Mouse (Mus musculus): ENCODE measurements at regions not wholly inside any gene's neighbourhood (a gene's known extent, or its start where the extent isn't known, plus 50 kb on each side); places are given as distances from the start of the nearest gene placed in this dataset.

DNA sequence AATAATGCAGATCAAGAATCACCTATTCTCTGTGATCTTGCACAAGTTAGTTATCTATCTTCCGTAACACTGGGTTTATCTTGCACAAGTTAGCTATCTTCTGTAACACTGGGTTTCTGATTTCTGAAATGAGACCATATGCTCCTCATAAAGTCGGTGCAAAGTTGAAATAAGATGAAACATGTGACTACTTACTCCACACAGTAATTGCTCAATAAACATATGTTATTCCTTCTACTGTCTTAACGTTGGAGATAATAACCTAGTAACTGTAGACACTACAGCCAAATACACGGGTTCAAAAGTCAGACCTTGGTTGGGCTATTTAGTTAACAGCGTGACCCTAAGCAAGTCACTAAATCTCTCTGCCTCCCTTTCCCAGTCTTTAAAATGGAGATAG, 65.8 kb upstream of the Atp11b start:
- DNase-seq (ENCODE audit: low spot score) = no peak

DNA sequence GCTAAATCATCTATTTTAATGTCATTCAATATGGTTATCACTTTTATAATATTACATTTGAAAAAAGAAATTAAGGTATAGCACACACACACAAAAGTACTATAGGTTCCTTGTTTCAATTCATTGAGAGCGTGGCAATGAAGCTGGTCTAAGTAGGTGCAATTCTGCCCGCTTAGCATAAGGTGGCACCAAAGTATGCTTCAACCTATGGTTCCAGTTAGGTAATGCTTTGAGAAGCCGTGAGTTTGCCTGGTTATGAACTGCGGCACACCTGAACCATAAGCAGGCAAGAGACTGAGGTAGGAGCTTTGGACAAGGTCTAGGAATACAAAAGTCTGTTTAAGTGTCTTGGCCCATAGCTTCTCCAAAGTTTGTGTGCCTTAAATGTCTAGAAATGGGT, 65.1 kb upstream of the Atp11b start:
- DNase-seq (ENCODE audit: low spot score) = peak; percentile 68

GRCm38 (mm10) chr3:35693039-35693438, 60.9 kb upstream of the Atp11b start:
- DNase-seq (ENCODE audit: low spot score) = peak; percentile 71

DNA sequence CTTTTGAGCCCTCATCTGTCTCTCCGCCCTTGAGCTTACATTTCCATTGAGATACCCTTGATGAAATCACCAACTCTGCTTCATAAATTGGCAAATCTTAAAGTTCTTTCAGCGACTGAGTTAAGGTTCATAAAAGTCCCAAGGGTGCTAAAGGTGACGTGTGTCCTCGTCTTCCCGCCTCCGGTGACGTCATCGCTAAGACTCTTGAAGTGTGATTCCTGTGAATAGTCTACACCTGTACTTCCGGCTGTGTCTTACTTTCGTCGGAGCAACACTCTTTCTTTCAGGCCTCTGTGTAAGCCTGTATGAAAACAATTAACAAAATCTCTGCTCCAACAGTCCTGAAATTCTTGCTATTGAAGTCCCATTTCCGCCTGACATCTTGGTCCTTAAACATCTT, 60.4 kb upstream of the Atp11b start:
- no peak for DNase-seq (ENCODE audit: low spot score)

DNA sequence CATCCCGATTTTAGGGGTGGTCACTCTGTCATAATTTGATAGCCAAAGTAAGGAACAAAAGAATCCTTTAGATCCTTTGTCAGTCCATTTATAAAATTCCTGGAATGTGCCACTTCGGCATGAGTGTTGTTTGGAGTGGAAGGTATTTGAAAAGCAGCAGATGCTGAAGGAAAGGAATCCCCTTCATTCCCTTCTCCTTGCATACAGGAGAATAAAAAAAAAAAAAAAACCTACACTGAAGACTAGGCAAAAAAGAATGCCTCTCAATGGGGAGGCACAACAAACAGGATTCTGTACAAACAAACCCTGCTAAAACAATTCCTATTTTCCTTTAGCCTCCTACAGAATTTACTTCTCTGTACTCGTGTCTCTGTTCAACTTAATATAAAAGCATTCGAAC, 59.7 kb upstream of the Atp11b start:
- DNase-seq (ENCODE audit: low spot score) = no peak

- no peak for DNase-seq (ENCODE audit: low spot score)
These were observed 58.0 kb upstream of the Atp11b start for GRCm38 (mm10) chr3:35695859-35696258.

- no peak for DNase-seq (ENCODE audit: low spot score)
These were observed 54.6 kb upstream of the Atp11b start for GRCm38 (mm10) chr3:35699266-35699665.

GRCm38 (mm10) chr3:35699979-35700378, 53.9 kb upstream of the Atp11b start:
- DNase-seq (ENCODE audit: low spot score) = no peak

DNA sequence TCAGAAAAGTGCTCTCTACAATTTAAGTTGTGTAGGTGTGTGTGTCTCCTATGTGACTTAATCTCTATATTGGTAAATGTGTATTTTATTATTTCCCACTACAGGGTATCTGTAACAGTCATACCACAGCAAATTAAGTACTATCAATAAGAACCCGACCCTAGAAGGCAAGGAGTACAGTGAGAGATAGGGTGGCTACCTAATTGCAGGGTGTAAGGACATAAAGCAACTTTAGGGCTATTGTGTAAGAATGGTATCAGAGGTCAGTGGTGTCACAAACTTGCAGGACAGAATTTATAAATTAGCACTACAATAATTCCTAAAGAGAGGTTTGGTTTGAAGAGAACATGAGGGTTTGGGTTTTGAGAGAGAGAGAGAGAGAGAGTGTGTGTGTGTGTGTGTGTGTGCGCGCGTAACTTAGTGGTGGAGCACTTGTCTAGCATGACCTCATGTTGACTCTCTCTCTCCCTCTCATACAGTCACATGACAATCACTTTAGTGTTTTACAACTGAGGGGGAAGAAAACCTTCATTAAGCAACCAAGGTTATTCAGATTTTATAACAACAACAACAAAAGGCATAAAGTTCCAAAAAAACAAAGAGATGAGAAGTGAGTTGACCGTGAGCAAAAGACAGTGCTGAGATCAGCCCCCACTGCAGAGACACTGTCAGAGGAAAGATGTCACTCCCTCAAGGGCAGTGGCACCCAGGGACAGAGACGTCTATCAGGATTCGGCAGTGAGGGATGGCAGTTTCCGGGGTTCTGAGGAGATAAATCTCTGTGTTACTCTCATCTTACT, 50.2 kb upstream of the Atp11b start:
- DNase-seq (ENCODE audit: low spot score) = no peak

Measured in adipocyte (in vitro differentiated cells).